Mouse (Mus musculus) cerebellum, postnatal 14 days (tissue): Measurements from ENCODE around the gene Gm3045.

Experiments used
- DNase-seq, 2 experiments: peaks; one replicate each; pipeline ENCODE4 v3.0.0; 2021; ENCODE audit warnings: mixed read lengths in 2 of 2

The Gm3045 gene

DNA sequence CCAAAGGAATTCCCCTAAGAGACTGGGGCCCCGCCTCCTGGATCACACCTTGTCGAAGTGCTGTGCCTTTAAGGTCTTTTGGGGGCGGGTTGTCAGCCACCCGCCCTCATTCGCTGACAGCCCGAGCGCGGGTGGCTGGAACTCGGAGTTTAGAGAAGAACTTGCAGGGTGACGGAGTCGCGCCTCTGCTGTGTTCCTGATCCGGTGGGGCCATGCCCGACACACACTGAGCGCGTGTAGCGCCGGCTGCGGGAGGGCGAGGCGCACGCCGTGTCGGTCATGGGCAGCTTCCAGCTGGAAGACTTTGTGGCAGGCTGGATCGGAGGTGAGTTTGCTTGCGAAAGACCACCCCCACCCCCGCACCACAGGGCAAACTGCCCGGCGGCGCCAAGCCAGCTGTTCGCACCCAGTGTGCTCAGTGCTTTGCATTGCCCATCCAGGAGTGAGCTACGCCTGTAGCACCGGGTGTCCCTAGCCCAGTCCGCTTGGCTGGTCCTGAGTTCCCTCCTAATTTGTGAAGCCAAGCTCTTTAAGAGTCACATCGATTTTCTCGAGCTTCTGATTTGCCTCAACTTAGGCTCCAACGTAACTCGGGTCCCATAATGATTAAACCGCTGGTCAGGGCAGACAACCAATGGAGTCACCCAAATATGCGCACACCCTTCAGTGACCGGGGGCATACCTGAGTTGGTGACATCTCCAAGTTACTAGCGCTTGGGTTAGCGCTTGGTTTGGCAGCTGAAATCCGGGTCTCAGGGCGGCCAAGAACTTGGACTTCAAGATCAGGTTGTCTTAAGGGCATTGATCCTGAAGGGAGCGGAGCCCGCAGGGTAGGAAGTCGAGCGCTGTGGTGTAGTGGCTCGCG lies 12.0 kb downstream of the Gm3045 start, which contains the start of gene Slc25a48:
Gene Slc25a48 (plus strand): TSS at position 145 of the 865 bp plus-strand sequence.
- no peak for DNase-seq

DNA sequence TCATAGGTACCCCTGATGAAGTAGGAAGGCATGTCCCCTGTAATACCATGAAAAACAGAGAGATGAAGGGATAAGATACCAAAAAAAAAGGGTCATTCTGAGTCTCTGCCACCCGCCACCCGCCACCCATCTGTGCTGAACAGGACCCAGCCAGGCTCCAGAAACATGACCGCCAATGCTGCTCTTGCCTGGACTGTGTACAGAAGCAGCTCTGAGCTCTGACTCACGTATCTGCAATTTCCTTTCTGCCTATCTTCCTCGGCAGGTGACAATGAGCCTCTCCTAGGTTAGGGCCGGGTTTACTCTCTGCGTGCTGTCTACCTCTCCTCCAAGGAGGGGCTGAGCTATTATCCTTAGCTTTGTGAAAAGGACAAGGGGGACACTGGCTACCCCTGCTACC lies 17.0 kb downstream of the Gm3045 start:
- DNase-seq = no peak

DNA sequence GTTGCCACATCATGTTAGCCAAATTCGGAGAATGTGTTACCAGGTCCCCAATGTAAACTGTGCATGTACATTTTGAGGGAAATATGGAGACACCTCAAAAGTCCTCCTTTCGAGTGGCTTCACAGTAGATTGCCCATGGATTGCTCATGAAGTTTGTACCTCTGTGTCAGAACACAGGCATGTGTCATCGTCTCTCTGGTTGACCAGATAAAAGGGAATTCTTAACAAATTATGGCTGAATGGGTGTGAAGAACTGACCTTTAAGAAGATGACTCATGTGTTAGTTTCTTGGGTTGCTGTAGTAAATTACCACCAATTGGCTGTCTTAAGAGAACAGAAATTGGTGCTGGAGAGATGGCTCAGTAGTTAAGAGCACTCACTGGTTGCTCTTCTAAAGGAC lies 17.7 kb downstream of the Gm3045 start:
- no peak for DNase-seq

DNA sequence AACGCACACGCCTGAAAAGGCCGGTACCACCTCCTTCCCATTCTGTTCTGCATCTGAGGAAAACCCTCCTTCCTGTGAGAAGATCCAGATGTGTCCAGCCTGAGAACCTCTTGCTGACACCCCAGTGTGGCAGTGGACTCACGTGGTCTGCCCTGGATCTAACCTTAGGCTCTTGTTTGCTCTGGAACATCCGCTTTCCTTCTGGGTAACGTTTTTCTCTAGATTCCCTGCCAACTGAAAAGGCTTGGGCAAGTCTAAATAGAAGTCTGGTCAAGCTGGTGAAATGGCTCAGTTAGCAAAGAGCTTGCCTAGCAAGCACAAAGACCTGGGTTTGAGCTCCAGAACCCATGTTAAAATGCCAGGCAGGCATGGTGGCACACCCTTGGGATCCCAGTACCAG lies 18.6 kb downstream of the Gm3045 start:
- DNase-seq = no peak

DNA sequence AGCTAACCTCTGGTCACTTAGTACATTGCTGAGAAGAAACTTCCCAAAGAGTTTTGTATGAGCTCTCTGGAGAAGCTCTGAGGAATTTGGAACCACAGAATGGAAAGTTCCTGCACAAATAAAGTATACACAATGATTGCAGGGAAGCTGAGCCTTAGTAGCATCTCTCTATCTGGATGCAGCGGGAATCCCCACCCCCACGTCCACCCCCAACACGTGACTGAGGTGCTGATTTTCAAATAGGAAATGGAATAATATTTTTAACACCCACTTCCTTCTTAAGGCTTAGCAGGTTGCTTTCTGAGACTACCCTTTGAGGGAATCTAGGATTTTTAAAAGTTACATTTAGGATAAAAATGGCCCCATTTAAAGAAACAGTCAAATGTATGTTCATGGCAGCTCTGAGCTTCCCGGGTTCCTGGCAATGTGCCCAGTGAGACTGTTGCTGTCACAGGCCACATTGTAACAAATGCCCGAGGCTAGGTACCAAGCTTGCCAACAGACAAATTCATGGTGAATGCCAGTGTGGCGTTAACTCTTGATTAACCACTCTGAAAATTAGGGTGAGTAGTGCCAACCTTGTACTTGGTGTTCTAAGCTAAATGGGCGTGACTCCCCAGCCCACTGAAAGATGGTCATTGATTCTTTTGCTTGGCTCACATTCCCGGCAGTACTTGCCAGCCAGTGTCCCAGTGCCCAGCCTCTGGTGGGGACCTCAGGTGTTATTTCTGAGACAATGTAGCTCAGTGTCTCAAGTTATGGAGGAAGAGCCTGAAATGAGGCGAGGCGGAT lies 23.0 kb downstream of the Gm3045 start:
- peak; percentile 86 to 90 for DNase-seq

DNA sequence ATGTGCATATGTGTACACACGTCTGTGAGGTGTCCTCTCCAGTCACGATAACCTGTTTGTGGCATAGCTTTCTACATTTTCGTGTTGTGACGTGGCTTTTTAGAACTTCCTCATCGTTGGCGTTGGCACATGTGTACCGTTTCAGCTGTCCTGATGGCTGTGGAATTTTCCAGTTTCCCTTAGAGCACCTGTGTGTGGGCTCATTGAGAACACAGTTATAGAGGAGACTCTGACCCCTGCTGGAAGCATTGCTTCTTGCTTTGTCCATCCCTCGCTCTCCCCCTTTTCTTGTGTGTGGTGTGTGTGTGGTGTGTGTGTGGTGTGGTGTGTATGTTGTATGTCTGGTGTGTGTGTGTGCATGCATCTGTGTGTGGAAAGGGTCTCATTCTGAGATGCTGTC lies 23.6 kb downstream of the Gm3045 start:
- no peak for DNase-seq

DNA sequence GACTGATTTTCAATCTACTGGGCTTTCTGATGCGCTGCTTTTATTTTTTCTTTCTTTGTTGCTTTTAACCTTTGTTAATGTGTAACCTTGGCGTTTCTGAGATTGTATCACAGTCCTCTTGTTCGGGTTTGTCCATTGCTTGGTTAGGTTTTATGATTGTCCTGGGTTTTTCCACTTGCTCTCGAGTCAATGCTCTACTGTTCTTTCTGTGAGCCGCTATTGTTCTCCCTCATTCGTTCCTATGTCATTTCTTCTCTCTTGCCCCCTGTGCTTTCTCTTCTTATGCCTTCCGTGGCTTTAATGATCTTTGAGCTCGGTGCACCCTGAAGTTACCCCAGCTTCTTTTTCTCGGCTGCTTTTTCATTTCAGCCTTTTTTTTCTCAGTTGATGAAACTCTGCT lies 31.6 kb downstream of the Gm3045 start:
- DNase-seq = no peak

DNA sequence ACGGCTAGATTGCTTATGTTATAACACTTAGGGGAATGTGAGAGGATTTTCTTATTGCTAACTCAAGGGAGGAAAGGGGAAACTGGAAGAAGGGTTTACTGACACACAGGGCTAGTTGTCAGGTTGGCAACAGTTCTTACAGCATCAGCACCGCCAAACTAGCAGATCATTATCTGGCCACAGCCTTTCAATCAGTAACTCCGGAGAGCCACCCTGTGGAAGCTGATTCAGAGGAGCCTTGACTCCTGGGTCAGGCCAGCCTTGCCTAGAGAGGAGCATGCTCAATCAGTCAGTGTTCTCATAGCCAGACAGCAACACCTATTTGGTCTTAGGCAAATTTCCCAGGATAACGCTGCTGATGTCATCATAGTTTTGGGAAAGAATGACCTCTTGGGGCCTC lies 35.1 kb downstream of the Gm3045 start:
- no peak for DNase-seq

DNA sequence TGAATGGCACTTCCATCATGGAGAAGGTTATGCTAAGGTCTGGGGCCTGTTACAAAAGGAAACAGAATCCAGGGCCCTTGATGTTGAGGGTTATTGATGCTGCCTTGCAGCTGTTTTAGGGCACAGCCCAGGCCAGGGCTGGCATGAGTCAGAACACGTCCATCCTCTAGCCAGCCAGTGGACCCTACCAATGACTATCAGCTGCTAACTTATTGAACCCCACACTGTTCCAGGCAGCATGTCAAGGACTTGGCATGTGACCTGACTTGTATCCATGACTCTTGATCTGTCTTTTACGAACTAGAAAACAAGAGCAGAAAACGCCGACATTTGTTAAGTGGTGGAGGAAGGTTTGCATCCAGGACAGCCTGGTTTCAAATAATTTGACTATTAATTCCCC lies 36.4 kb downstream of the Gm3045 start:
- DNase-seq = no peak

DNA sequence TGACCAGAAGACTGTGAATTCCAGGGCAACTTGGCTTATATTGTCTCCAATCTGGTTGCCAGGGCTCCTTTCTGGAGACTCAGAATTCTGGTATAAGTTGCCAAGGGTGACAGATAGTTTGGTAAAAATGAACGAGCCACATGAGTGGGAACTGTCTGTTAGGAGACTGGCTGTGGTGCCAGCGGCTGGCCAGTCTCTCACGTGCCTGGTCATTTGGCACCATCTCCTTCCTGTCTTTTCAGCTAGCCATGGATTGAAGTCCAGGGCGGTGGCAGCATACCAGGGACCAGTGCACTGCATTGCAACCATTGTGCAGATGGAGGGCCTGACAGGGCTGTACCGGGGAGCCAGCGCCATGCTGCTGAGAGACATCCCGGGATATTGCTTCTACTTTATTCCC lies 36.9 kb downstream of the Gm3045 start:
- peak; percentile 49 to 54 for DNase-seq

DNA sequence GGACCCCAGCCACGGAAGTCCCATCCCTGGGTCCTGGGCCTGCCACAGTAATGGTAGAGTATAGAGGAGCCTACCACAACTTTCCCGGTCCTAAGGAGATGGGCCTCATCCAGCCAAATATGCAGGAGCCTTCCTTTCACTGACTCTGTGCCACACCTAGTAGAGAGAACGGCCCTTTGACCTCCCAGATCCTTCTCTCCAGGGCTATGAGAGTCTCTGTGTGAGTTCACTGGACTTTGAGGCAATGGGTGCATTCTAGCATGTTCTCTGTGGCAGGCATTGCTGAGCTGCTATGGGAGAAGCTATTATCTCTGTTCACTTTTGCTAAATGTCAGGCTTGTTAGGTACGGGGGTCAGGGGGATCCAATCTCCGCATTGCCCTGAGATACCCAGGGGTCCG lies 37.4 kb downstream of the Gm3045 start:
- no peak for DNase-seq

DNA sequence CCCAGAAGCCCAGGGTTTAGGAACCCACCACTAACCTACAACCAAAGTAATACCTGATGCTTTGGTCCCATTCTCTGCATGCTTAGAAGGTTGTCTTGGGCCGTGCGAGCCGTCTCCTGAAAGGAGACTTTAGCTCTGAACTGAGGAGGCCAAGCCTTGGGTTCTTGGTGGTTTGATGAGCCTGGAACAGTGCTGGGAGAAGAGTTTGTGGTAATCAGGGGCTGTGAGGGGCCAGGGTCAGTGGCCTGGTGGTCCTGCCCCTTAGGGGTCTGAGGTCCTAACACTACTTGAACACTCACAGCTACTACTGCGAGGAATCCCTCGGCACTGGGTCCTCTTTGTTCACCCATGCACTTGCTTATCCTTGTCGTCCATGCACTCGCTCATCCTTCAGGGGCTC lies 41.4 kb downstream of the Gm3045 start:
- no peak for DNase-seq

DNA sequence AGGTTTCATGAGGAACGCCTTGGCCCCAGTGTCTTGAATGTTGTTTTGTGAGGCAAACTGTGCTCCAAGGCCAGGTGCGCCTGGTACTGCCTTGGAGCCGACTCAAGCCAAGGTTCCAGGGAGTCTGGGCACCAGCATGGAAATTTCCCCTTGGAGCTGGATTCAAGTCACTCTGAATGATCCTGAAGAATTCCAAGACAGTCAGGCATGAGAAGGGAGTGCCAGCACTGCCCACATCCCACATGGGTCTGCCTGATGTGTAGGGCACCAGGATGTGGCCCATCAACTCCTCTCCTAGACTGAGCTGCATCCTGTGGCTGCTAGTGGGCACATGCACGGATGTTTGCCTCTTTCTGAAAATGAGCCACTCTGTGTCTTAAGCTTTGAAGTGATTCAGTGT lies 42.1 kb downstream of the Gm3045 start:
- no peak for DNase-seq

DNA sequence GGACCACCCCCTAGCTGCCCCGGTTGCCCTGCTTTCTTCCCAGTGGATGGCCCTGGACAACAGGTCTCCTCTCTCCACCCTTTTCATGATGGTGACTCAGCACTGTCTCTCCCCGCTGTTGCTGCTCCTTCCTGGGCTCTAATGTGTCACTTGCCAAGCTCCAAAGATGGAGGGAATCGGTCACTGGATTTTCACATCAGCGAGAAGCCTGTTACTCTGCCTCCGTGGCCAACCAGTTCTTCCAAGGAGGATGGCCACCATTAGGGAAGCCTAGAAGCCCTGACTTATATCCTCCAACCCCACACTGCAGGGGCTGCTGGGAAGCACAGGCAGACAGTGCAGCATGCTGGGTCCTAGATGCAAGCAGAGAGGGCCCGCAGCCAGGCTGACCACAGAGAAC lies 44.8 kb downstream of the Gm3045 start:
- no peak for DNase-seq

DNA sequence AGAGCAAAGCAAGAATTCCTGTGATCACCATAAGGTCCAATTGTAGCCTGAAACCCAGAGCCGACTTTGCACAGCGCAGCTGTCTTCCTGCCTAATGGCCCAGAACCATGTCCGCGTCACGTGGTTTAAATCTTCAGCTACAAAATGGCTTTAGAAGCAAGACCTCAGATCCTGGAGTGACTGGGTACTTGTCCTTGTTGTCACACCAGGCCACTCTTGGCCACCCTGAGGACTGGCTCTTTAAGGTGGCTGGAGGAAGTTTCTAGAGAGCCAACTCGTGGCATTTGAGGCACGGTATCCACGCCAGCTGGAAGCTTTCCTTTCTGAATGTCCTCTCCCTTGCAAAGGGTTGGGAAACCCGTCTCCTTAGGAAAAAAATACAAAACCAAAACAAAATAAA lies 45.6 kb downstream of the Gm3045 start:
- peak; percentile 38 to 53 for DNase-seq

DNA sequence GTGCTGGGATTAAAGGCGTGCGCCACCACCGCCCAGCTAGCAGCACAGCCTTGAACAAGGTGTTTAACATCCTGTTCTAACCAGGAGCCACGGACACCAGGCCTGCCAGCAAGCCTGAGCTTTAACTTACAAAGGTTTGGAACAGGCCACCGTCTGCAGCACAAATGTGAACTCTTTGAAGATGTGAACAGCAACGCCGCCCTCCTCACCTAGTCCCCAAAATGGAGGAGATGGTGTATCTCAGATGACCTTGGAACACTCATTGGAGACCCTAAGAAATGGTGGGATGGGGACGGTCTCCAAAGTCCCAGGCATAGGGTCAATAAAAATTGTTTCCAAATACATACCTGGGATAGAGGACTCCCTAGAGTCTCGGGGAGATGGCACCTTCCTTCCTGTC lies 46.3 kb downstream of the Gm3045 start:
- DNase-seq = no peak

DNA sequence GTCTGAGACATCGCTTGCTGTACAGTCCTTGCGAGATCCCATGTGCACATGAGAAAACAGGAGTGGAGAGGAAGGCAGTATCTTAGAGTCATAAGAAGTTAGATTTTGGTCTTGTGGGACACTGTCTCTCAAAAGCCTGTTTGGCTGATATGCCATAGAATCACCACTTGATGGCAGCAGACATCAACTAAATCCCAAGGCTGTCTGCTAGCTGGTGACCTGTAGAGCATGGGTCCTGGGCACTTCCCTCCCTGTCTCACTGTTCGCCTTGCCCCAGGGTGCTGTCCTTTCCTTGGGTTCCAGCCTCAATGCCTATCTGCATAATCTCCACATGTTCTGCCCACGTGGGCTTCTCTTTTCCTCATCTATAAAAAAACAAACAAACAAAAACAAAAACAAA lies 49.0 kb downstream of the Gm3045 start:
- peak; percentile 70 to 72 for DNase-seq

DNA sequence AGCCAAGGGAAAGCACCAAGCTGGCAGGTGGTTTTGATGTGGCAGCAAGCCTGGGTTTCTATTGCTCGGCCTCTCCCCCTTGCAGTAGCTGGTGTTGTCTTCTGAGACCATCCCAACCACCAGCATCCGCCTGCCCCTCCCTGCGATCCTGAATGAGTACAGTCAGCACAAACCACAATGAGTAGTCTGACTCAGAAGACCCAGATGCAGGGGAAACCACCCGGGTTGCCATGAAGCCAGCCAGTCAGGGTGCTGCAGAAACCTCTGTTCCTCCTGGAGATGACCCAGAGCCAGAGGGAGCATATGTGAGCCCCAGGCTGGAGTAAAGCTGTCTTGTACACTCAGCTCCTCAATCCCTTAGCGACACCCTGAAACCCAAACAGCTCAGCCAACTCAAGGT lies 50.4 kb downstream of the Gm3045 start:
- DNase-seq = no peak

DNA sequence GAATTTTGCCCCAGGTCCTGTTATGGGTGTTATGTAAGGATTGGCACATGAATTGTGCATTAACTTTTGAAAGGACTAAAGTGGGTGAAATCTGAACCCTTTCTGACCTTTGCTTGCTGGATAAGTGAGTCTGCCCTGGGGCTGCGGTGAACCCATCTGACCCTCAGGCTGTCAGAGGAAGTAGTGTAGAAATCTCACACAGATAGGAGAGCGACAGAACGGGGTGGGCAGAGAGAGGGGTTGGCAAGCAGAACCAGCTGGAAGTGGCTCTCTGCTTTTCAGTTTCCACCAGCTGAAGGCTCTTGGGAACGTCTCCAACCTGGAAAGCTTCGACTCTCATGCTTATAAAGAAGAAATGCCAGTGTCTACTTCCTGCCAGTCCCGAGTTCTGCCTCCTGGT lies 50.9 kb downstream of the Gm3045 start:
- peak in 1 of 2 experiments; percentile 33 for DNase-seq

DNA sequence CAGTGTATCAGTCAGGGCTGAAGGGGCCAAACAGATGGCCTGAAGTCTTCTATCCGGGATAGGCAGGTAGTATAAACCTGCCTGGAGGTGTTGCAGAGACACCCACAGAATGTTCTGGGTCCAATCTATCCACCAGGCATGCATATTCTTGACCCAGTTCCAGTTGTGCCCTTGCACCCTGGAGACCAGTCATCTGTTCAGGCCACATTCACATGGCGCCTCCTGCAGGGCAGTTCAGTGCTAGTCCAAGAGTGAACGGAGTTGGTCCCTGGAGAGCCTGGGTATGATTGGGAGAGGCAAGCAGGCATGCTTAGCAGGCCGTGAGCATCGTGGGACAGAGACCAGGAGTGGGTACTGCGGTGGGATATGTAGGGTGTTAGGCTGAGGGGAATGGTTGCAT lies 51.6 kb downstream of the Gm3045 start:
- DNase-seq = peak in 1 of 2 experiments; percentile 15

DNA sequence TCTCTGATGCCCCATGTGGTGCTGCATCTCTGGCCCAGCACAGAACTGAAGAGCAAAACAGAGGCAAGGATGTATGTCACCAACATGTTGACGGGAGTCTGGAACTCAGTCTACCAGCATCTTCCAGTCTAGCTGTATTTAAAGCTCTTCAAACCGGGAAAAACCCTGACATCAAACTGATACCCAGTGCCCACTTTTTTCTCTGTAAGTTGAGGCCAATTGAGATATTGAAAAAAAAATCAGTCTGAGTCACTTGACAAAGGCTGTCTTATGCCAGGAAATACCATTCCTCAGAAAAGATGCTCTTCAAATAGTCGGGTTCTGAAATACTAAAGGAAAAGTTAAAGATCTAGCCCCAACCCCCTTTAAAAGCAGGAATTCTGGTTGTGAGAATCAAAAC lies 55.8 kb downstream of the Gm3045 start, which contains the start of gene Il9:
Gene Il9 (minus strand): TSS at position 101 of the 400 bp plus-strand sequence.
- no peak for DNase-seq
